Mouse (Mus musculus): ENCODE data around the gene Vps45. TPM values are rescaled to one million over a fixed set of nuclear protein-coding genes. Genes with fewer than 3 reads are reported as not detected.
"Not testable (repeated sequence)": the region's sequence is repeated elsewhere in the genome, so short reads cannot be mapped to it uniquely, and the experiment has no call there.

Vps45 gene
- total and polyA plus RNA-seq, 3 experiments, result 6.1 to 28.7 (median 16.1) TPM

- DNase-seq (ENCODE audit: low spot score) (no peak), ATAC-seq (ENCODE audit: extremely low read depth, insufficient number of reproducible peaks, low FRiP score, poor library complexity, severe bottlenecking) (no peak)
- Histone ChIP-seq H3K4me3 (ENCODE audit: low read depth, low read length) (no peak overlapping the region; the same call in 1 of the 2 replicates), H3K27me3 (ENCODE audit: insufficient read depth, low read length) (peaks cover 48% of the 10 kb centered on the region), H3K4me1 (ENCODE audit: insufficient read depth, low read depth, low read length) (peaks cover 32% of the 10 kb centered on the region), H3K9me3 (replicated peaks) (peaks cover 5% of the 10 kb centered on the region), H3K36me3 (replicated peaks) (peaks cover 15% of the 10 kb centered on the region)
- no peak for TF ChIP-seq TAL1 (conservative IDR thresholded peaks at IDR 0.05; ENCODE audit: low read depth, low read length)
- TF ChIP-seq GATA2 (IDR thresholded peaks at IDR 0.05; ENCODE audit: borderline replicate concordance, low read depth, low read length), result no peak
Measured at GRCm38 (mm10) chr3:95985209-95986000, 72.9 kb downstream of the Vps45 start.

GRCm38 (mm10) chr3:95982129-95982528, 76.1 kb downstream of the Vps45 start:
- peaks cover 53% of the 10 kb centered on the region for H3K27me3 ChIP-seq (ENCODE audit: insufficient read depth, low read length)
- ATAC-seq (ENCODE audit: extremely low read depth, insufficient number of reproducible peaks, low FRiP score, poor library complexity, severe bottlenecking), result no peak
- peaks cover 35% of the 10 kb centered on the region for H3K4me1 ChIP-seq (ENCODE audit: insufficient read depth, low read depth, low read length)

GRCm38 (mm10) chr3:95980276-95980970, 77.8 kb downstream of the Vps45 start:
- H3K9me3 ChIP-seq (replicated peaks), result peaks cover 5% of the 10 kb centered on the region
- H3K4me1 ChIP-seq (ENCODE audit: insufficient read depth, low read depth, low read length), result peaks cover 18% of the 10 kb centered on the region
- no peak overlapping the region for H3K4me3 ChIP-seq (ENCODE audit: low read depth, low read length)
- TF ChIP-seq POLR2AphosphoS5 (IDR thresholded peaks at IDR 0.05; ENCODE audit: insufficient replicate concordance, low read depth, low read length), result no peak
- no peak for TF ChIP-seq GATA2 (IDR thresholded peaks at IDR 0.05; ENCODE audit: borderline replicate concordance, low read depth, low read length)
- TF ChIP-seq GATA1 (IDR thresholded peaks at IDR 0.05; ENCODE audit: borderline replicate concordance, low read length), result no peak
- TF ChIP-seq CTCF (IDR thresholded peaks at IDR 0.05; ENCODE audit: low read depth, low read length), result no peak
- no peak for TF ChIP-seq TAL1 (conservative IDR thresholded peaks at IDR 0.05; ENCODE audit: low read depth, low read length)
- ATAC-seq (ENCODE audit: extremely low read depth, insufficient number of reproducible peaks, low FRiP score, poor library complexity, severe bottlenecking) (no peak), DNase-seq (ENCODE audit: low spot score) (no peak)
- peaks cover 49% of the 10 kb centered on the region for H3K27me3 ChIP-seq (ENCODE audit: insufficient read depth, low read length)
- no peaks in the 10 kb centered on the region for H3K36me3 ChIP-seq (replicated peaks)

More at GRCm38 (mm10) chr3:95982129-95982528, 76.1 kb downstream of the Vps45 start:
- H3K9me3 ChIP-seq (replicated peaks), result peaks cover 5% of the 10 kb centered on the region
- no peak for DNase-seq (ENCODE audit: low spot score)
- TF ChIP-seq CTCF (IDR thresholded peaks at IDR 0.05; ENCODE audit: low read depth, low read length) (no peak), GATA2 (IDR thresholded peaks at IDR 0.05; ENCODE audit: borderline replicate concordance, low read depth, low read length) (no peak), TAL1 (conservative IDR thresholded peaks at IDR 0.05; ENCODE audit: low read depth, low read length) (no peak), GATA1 (IDR thresholded peaks at IDR 0.05; ENCODE audit: borderline replicate concordance, low read length) (no peak), POLR2AphosphoS5 (IDR thresholded peaks at IDR 0.05; ENCODE audit: insufficient replicate concordance, low read depth, low read length) (no peak)
- H3K36me3 ChIP-seq (replicated peaks), result no peaks in the 10 kb centered on the region
- no peak overlapping the region for H3K4me3 ChIP-seq (ENCODE audit: low read depth, low read length)

- TF ChIP-seq TAL1 (conservative IDR thresholded peaks at IDR 0.05; ENCODE audit: low read depth, low read length) (no peak), CTCF (IDR thresholded peaks at IDR 0.05; ENCODE audit: low read depth, low read length) (no peak), GATA1 (IDR thresholded peaks at IDR 0.05; ENCODE audit: borderline replicate concordance, low read length) (no peak), GATA2 (IDR thresholded peaks at IDR 0.05; ENCODE audit: borderline replicate concordance, low read depth, low read length) (no peak), POLR2AphosphoS5 (IDR thresholded peaks at IDR 0.05; ENCODE audit: insufficient replicate concordance, low read depth, low read length) (no peak)
- DNase-seq (ENCODE audit: low spot score) (no peak), ATAC-seq (ENCODE audit: extremely low read depth, insufficient number of reproducible peaks, low FRiP score, poor library complexity, severe bottlenecking) (no peak)
- Histone ChIP-seq H3K27me3 (ENCODE audit: insufficient read depth, low read length) (peaks cover 47% of the 10 kb centered on the region), H3K9me3 (replicated peaks) (no peaks in the 10 kb centered on the region), H3K4me1 (ENCODE audit: insufficient read depth, low read depth, low read length) (peaks cover 14% of the 10 kb centered on the region), H3K4me3 (ENCODE audit: low read depth, low read length) (no peak overlapping the region), H3K36me3 (replicated peaks) (no peaks in the 10 kb centered on the region)
Measured at GRCm38 (mm10) chr3:95978265-95978664, 80.0 kb downstream of the Vps45 start.

GRCm38 (mm10) chr3:95977587-95977986, 80.7 kb downstream of the Vps45 start:
- Histone ChIP-seq H3K4me1 (ENCODE audit: insufficient read depth, low read depth, low read length) (peaks cover 16% of the 10 kb centered on the region), H3K27me3 (ENCODE audit: insufficient read depth, low read length) (peaks cover 51% of the 10 kb centered on the region)
- not testable (repeated sequence) for H3K9me3 ChIP-seq (replicated peaks); H3K36me3 ChIP-seq (replicated peaks); H3K4me3 ChIP-seq (ENCODE audit: low read depth, low read length); ATAC-seq (ENCODE audit: extremely low read depth, insufficient number of reproducible peaks, low FRiP score, poor library complexity, severe bottlenecking); DNase-seq (ENCODE audit: low spot score)

GRCm38 (mm10) chr3:95977079-95977478, 81.2 kb downstream of the Vps45 start:
- Histone ChIP-seq H3K4me3 (ENCODE audit: low read depth, low read length) (no peak overlapping the region), H3K27me3 (ENCODE audit: insufficient read depth, low read length) (peaks cover 51% of the 10 kb centered on the region)
- no peak for ATAC-seq (ENCODE audit: extremely low read depth, insufficient number of reproducible peaks, low FRiP score, poor library complexity, severe bottlenecking)

More at GRCm38 (mm10) chr3:95977079-95977478, 81.2 kb downstream of the Vps45 start:
- TF ChIP-seq GATA1 (IDR thresholded peaks at IDR 0.05; ENCODE audit: borderline replicate concordance, low read length), result no peak
- TF ChIP-seq CTCF (IDR thresholded peaks at IDR 0.05; ENCODE audit: low read depth, low read length), result no peak
- TF ChIP-seq GATA2 (IDR thresholded peaks at IDR 0.05; ENCODE audit: borderline replicate concordance, low read depth, low read length), result no peak
- no peak for TF ChIP-seq POLR2AphosphoS5 (IDR thresholded peaks at IDR 0.05; ENCODE audit: insufficient replicate concordance, low read depth, low read length)
- TF ChIP-seq TAL1 (conservative IDR thresholded peaks at IDR 0.05; ENCODE audit: low read depth, low read length), result no peak
- DNase-seq (ENCODE audit: low spot score), result no peak
- no peaks in the 10 kb centered on the region for H3K9me3 ChIP-seq (replicated peaks)
- peaks cover 16% of the 10 kb centered on the region for H3K4me1 ChIP-seq (ENCODE audit: insufficient read depth, low read depth, low read length)
- no peaks in the 10 kb centered on the region for H3K36me3 ChIP-seq (replicated peaks)
